Mouse (Mus musculus) heart, adult 11 months (tissue): Measurements from ENCODE around the gene Adamts7.

ENCODE experiments used
- DNase-seq: peaks from one replicate; pipeline ENCODE4 v3.0.0; 2022

Adamts7 gene

DNA sequence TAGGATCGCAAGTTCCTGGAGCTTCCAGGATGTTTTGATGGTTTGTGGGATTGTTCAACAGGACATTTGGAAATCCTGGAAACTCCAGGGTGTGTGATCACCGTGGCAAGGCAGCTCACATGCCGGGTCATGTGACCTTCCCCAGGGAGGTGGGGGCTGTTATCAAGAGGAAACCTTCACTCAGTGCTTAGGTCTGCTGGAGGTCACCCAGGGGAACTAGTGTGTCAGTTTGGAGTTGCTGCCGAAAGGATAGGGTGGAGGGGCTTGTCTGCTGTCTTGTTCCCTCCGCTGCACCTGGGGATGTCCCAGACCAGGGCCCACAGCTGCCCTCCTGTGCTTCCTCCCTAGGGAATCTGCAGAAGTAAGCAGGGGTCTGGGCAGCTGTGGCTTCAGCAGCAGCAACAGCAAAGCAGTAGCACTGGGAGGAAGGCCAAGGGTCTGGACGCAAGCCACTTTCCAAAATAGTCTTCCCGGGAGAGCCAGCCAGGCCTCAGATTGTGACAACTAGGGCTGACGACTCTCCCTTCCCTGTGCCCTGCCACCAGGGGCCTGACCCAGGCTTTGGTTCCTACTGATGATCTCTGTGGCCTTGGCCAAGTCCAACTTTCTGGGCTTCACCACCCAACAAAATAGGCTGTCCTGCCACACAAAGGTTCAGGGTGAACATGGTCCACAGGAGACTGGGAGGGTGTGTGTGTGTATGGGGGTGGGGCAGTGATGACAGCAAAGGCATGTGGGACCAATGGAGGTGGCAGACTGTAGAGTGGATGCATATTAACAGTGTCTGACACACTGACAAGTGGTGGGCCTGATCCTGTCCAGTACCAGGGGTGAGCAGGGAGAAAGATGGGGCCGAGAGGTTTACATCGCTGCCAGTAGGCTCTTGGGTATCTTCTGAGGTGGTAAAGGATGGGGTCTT lies 35.9 kb downstream of the Adamts7 start:
- peak; percentile 100 for DNase-seq

DNA sequence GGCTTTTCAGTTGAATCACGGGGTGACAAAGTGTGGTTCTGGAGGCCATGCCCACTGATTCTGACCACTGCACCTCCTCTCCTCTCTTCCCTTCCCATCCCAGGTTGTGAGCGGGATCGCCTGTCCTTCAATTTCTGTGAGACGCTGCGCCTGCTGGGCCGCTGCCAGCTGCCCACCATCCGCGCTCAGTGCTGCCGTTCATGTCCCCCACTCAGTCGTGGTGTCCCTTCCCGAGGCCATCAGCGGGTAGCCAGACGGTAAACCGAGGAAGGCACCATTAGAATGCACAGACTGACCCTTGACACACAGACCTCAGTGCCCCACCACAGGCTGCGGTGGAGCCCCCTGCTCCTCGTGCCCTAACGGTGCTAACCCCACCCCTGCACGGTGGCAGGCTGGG lies 36.7 kb downstream of the Adamts7 start:
- peak; percentile 93 for DNase-seq

DNA sequence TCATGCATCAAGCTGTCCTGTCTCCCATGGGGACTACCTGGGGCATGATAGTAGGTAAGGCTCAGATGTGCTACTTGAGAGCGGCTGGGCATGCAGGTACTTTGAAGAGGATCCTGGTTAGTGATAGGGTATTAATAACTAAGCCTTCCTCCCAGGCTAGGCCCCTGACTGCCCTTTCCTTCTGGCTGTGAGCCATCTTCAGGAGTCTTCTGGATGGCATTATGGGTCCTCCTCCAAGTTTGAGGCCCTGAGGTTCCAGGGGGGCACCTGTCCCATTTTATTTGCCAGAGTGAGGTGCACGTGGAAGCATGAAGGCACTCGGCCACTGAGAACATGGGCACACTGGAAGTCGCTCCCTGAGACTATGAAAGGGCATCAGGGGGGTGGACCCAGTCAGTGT lies 37.6 kb downstream of the Adamts7 start:
- DNase-seq, result peak; percentile 92

DNA sequence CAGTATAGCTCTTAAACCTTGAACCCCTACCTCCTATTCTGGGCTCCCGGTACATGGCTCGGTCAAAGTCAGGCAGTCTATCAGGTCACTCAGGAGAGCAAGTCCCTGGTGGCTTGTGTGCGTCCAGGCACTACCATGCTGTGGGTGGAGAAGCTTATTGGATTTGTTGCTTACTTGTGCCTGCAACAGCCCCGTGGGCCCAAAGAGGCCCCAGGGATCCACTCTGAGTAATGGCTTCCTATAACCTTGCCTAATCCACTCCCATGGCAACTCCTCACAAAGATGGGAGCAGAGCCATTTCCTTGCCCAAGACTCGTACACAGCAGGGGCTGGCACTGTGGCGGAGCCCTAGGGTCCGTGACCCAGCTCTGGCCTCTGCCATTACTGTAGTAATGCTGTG lies 38.2 kb downstream of the Adamts7 start:
- DNase-seq, result peak; percentile 93

DNA sequence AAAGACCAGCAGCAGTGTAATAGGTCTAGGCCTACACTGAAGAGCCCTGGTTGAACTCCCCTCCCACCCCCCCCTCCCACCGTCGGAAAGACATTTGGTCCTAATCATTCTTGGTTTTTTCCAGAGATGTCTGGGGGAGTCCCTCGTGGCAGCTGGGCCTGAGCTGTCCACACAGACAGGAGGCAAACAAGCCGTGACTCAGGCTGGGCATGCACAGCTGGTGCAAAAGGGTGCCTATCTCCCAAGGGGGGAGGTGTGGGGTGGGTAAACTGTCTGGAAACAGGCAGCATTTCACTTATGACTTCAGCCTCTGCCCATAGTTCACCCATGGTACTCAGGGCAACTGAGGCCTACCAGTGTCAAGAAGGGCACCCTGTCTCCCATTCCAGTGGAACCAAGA lies 38.7 kb downstream of the Adamts7 start:
- peak; percentile 90 for DNase-seq

DNA sequence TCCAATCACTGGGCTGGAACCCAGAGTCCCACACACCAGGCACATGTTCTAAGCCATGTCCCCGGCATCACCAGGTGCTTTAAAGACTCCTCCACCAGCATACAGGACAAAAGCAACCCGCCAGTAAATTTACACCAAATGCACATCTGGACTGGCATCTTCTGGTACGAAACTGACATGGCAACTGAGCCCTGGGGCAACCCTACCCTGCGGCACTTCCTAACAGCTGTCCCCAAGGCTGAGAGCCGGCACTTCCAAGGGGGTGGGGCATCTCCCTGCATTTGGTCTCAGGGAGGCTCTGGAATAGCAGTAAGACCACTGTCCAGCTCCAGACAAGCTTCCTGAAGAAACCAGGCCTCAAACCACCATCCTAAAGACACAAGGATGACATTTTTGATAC lies 40.4 kb downstream of the Adamts7 start:
- DNase-seq, result peak; percentile 88

DNA sequence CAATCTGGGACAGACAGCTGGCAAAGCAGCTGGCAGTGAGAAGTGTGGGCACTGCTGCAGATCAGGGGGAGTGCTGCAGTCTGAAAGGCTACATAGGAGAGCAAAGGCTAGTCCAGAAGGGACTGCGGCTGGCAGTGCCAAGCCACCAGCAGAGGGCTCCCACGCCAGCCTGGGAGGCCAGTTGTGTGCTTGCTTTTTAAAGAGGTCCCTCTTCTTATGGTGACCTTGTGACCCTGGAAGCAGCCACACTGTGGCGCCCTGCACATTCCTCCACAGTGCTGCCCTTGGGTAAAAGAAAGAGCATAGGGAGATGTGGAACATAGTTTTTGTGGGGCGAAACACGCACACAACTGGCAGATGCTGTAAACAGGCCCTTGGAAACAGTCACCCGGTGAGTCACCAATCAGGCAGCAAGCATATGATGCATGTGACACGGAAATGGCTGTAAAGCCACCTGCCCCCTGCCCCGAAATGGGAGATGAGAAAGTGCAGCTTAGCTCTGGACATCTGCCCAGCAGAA lies 41.6 kb downstream of the Adamts7 start:
- DNase-seq, result peak; percentile 87

DNA sequence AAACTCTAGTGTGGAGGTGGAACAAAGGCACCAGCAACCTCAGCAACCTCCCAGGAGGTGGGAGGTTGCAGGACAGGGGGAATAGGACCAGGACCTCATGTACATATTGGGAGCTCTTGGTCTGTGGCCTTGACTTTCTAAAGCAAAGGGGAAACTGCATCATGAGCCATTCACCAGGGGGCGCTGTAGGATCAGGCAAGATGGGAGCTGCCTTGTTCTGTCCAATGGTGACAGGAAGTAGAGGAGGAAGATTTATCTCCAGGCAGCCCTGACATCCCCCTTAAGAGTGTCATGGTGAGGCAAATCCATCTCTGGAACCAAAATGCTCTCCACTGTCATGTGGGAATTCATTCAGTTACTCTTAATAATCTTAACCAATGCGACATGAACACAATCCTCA lies 43.6 kb downstream of the Adamts7 start:
- DNase-seq, result peak; percentile 94

DNA sequence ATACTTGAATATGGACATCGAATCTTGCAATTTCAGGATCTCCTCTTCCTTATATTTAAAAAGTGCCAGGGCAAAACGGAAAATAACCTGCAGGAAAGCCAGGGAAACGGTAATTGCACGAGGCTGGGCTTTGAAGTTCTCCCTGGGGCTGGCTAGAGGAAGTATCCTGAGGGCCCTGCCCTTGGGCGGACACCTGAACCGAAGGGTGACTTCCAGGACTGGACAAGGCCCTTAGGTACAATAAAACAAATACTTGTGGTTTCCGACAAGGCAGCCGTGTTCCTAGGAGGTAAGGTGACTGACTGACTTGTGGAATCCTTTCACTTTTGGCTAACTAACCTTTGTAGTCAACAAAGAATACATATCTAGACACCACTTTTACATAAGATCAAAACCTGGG lies 44.9 kb downstream of the Adamts7 start:
- peak; percentile 91 for DNase-seq

DNA sequence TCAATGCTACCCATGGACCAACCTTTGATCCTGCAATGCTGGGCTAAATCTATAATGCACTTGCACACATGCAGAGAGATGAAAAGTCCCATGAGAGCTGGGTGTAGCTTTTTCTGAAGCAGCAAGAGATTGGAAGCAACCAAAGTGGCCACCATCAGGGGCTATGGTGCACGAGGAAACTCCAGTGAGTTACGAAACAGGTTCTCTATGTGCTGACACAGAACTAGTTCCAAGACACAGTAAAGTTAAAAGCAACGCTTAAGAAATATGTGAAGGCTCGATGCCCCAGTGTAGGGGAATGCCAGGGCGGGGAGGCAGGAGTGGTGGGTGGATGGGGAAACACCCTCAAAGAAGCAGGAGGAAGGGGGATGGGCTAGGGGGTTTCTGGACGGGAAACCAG lies 45.8 kb downstream of the Adamts7 start:
- DNase-seq, result peak; percentile 70

DNA sequence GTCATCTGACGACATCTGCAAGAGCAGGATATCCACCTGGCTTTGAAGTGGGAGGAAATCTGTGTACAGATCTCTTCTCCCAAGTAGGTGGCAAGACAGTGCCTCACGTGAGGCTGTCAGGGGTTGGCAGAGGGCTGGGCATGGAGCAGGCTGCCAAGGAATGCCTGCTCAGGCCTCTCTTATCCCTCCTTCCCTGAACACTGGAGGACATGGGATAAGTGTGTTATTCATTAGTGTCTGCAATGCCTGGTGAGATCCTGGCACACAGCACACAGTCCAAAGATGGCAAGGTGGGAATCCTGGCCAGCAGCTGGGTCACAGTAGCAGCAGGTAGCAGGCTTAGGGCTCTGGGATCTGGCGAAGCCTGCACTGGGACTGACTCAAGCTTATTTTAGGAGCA lies 50.3 kb downstream of the Adamts7 start:
- DNase-seq, result peak; percentile 89

DNA sequence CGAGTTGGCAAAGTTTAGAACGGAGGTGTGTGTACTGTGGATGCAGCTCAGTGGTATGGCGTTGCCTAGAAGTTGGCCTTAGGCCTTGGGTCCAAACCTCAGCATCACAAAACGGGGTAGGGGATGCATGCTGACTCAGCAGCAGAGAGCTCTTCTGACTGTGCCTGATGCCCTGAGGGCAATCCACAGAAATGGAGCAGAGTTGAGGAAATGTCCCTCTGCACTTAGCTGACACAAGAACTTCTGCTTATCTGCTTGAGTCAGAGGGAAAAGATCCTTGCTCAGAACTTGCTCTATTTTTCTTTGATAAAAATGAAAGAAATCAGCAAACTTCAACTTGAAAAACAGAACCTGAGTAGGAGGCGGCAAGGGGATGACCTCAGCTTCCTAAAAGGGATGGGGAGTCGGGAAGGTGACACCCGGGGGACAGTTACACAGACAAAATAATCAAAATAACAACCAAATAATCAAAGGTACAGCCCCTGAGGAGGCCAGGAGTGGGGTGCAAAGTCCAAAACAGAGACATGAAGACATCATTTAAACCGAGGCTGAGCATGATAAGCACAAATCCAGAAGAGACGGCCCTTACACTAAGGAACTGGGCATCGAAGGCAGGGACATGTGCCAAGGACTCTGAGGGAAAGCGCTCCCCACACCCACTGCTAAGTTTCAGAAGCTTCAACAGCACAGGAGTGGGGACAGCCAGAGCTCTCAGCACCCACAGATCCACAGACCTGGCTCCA lies 53.6 kb downstream of the Adamts7 start:
- peak; percentile 88 for DNase-seq

DNA sequence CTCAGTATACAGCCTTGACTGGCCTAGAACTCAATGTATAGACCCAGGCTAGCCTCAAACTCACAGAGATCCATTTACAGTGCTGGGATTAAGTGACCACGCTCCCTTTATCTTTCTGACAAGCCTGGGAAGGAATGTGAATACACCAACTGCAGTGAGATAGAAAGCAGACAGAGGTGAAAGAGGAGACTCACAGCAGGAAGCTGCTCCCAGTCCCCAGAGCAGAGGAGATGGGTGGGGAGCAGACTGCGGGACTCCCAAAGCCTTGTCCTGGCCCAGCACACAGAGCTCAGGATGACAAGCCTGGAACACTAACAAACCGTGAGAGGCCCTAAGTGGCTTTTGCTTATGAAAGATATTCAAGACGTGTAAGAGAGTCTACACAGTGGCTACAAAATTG lies 54.6 kb downstream of the Adamts7 start:
- DNase-seq, result peak; percentile 88

DNA sequence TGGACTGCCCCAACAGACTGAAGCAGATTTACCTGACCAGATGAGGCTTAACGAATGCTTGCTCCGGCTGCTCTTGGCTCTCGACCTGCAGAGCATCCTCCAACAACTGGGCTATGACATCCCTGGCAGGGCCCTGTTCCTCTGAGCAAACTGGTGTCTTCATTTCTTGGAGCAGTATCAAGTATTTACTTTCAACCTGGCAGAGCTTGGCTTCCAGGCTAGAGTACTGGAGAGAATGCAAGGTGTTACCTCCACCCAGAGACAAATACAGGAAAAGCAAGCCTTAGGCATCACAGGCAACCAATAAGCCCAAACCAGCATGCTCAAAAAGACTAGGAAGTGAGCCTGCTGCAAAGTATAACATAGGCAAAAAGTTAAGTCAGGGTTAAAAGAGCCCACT lies 59.4 kb downstream of the Adamts7 start:
- no peak for DNase-seq

DNA sequence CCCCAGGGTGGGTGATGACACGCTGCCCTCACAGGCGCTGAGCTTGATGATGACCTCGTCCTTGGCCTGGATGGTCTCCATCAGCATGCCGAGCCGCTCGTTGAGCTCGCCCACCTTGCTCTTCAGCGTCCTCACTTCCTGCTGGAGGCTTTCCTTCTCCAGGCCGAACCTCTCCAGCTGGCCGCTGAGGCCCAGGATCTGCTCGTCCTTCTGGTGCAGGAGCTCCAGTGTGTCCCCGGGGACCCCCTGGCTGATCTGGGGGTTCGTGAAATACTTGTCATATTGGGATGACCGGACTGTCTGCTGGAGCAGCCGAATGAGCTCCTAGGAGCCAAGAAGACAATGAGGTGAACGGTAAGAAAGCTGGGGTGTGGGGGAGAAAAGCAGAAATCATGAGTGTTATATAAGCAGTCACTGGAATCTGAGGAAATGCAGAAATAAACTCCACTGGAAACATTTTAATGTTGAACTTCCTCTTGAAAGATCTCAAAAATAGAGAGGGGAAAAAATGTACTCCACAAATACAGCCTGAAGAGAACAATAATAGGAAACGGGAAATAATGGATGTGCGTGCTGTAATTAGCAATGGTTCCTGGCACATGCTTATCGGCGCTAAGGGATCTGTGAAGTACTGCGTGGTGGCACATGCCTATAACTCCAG lies 63.3 kb downstream of the Adamts7 start:
- DNase-seq, result peak; percentile 98

DNA sequence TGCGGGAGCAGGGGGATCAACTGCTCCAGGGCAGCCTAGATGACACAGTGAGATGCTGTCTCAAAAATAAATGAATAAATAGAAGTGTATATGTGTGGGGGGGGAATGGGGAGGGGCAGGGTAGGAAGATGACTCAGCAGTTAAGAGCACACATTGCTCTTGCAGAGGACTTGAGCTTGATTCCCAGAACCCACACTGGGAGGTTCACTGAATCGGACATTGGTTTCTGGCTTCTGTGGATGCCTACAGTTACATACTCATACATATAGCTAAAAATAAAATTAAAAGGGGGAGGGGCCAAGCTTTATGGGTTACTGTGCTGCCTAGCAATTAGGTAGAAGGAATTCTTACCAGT lies 63.9 kb downstream of the Adamts7 start:
- no peak for DNase-seq

DNA sequence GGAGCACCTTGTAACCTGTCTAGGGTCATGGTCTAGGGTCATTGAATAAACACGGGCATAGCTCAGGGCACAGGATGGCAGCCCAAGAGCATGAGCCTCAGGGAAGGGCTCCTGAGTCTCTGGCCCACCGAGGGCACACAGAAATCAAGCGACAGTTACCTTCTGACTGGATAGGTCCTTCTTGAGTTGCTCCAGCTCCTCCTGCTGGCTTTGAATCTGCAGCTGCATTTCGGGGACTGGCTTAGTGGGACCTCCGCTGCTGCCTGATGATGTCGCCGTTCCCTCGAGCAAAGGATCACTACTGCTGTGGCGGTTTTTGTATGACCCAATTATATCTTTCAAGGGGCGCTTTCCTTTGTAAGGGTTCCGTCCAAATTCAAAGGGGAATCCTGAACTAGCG lies 64.3 kb downstream of the Adamts7 start:
- DNase-seq, result peak; percentile 95

DNA sequence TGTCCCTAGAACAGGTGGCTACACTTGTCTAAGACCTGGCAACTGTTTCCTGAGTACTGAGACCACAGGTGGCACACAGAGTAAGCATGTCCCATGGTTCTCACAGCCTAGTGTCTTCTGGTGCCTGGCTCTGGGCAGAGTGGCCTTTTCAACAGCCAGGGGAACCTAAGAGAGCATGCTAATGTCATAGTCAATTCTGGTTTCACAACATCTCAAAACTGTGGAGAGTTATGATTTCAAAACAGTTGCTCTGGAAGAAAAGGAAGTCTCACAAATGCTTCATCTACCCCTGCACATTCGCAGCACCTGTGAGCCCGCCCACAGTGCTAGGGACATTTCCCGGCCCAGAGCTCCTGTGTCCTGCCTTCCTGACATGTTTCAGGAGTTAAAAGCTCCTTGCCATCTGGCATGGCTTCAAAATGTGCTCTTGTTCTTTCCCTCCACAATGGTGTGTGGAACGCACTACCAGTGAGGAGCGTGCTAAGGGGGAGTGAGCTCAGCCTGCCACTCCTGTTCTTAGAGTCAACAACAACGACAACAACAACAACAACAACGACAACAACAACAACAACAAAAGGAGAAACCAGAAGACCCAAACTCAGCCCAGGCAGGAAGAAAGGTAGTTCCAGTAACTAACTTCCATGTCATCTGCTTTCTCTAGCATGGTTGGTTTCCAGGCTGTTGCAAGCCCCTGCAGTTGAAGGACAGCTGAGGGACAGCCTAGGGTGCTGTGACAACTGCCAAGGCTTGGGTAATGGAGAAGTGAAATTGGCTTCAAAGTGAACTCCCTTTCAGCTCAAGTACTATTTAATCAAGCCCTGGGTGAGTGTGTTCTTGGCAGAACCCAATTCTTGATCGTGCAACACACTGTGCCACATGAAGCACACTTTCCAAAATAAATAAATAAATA lies 70.2 kb downstream of the Adamts7 start:
- peak; percentile 92 for DNase-seq

DNA sequence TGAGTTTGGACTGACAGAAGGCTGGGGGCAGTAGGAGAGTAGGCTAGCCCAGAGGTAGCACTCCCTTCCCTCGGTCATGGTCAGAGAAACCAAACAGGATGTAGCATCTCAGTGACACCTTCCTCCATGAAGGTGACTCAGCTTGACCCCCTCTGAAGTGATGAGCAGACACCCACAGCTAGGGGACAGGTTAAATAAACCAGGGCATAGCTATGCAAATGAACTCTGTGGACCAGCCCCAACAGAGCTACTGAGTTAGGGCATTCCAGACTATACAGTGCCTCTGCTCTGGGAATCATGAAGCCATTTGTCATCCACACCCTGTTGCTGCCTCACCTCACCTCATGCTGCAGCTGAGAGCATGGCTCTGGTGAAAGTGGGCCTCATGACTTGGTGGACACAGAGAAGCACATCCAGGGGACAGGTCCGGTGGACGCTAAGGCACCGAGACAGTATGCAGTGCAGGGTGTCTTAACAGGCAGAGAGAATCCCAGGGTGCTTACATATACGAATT lies 71.1 kb downstream of the Adamts7 start:
- DNase-seq, result peak; percentile 88

DNA sequence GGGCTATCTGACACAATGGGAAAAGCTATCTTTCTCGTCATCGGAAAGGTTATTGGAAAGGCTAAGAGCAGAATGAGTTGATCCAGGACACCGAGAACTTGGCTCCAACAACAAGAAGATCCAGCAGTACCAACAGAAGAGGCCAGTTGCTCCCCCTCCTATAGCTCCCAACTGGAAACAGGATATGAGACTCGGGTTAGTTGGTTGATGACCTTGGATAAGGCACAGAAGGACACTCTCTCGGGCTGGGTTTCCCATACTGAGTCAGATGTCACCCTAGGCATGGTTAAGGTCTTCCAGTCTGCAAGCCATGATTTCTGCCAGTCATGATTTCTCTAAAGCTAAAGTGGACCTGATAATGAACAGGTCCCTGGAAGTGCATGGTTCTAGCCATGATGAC lies 71.9 kb downstream of the Adamts7 start:
- DNase-seq, result peak; percentile 78

DNA sequence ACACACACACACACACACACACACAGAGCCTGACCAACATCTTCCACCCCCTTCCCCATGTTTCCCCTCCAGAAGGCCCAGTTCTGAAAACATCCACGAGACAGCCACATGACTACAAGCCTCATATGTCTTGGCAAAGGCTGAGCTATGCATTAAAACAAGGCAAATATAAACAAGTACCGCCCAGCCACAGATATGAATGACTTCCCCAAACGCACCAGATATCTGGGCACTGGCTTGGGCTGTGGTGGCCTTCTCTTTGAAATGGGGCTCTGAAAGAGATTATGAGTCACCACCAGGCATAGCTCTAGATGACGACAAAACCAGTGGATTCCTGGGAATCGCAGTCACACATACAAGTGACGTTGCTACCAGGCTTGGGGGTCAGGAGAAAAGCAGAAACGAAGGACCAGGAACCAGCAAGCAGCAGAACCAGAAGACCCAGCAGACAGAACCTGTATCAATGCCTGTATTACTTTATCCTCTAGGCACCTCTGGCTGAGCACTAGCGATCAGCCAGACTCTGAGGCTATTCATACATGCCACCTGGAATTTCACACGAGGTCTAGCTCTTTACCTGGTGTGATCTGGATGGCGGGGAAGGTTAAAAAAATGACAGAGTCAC lies 72.5 kb downstream of the Adamts7 start:
- DNase-seq, result peak; percentile 88

DNA sequence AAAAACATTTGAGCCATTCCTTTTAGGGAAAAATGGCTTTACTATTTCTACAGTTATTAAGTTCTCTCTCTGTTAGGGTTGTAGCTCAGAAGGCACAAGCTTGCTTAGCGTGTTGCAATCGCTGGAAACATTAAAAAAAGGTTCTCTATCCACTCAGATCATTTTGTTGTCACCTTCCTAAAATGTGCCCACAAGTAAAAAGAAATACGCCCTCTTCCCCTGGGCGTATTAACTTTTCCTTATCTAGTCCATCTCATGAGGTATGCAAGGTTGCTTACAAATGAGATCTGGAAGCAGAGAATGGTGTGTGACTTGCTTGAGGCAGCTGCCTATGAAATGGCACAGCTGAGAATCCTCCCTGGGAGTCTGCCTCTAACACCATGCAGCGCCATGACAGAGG lies 73.9 kb downstream of the Adamts7 start:
- DNase-seq, result no peak
